Mouse (Mus musculus): Measurements from ENCODE around the gene Znrd1as. TPM values are rescaled to one million over a fixed set of nuclear protein-coding genes. Genes with fewer than 3 reads are reported as not detected.
A peak's percentile ranks its signal among the peaks of the same experiment; 100 is the strongest.

The Znrd1as gene
- total and polyA plus RNA-seq, 3 experiments, result 1.8 to 2.8 TPM; not detected in 1

DNA sequence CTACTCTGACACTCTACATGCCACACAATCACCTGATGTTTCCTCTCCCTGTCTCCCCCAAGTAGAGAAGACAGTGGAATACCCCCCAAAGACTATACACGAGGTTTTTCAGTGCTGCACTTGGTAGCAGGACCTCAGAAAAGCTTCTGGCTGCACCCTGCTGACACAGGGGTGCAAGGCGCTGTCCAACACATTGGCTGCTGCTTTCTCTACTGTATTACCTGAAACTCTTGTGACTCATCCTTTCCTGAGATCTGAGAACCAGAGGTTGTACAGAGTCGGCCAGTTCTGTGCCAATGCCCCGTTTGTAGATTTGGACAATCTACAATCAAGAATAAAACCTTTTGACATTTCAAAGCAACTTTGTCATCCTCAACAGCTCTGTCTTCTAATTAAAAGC, 48.6 kb upstream of the Znrd1as start:
- Histone ChIP-seq H3K27ac (ENCODE audit: control insufficient read depth, low read depth, low read length) (no peak overlapping the region), H3K9ac (ENCODE audit: control insufficient read depth, low read depth, low read length, poor library complexity, severe bottlenecking) (no peak overlapping the region), H3K79me2 (ENCODE audit: control insufficient read depth, insufficient read depth, low read length, poor library complexity) (no peaks in the 10 kb centered on the region), H3K36me3 (ENCODE audit: control insufficient read depth in 1 of 2, insufficient read depth in 2 of 2, low read length in 2 of 2) (no peaks in the 10 kb centered on the region), H3K4me1 (ENCODE audit: control insufficient read depth in 1 of 2, insufficient read depth in 2 of 2, low read length in 2 of 2) (no peaks in the 10 kb centered on the region), H3K4me3 (ENCODE audit: control insufficient read depth in 1 of 2, insufficient read depth in 1 of 2, low read depth in 2 of 2, low read length in 2 of 2) (no peak overlapping the region), H3K9me3 (replicated peaks; ENCODE audit: insufficient read depth, low read length) (no peaks in the 10 kb centered on the region), H3K27me3 (ENCODE audit: control insufficient read depth in 1 of 2, insufficient read depth in 2 of 2, low read length in 2 of 2) (peaks cover 4% of the 10 kb centered on the region in 2 experiments)
- peak; percentile 27 for DNase-seq (ENCODE audit: low read depth, low spot score)
- TF ChIP-seq MYB (IDR thresholded peaks at IDR 0.05; ENCODE audit: low read depth, low read length) (no peak), MAZ (IDR thresholded peaks at IDR 0.05; ENCODE audit: low read depth, low read length) (no peak), ELF1 (IDR thresholded peaks at IDR 0.05; ENCODE audit: low read depth, low read length) (no peak), ZMIZ1 (IDR thresholded peaks at IDR 0.05; ENCODE audit: low read depth, low read length) (no peak), MXI1 (IDR thresholded peaks at IDR 0.05; ENCODE audit: low read depth, low read length) (no peak), TBP (IDR thresholded peaks at IDR 0.05; ENCODE audit: low read depth, low read length) (no peak), POLR2AphosphoS5 (IDR thresholded peaks at IDR 0.05; ENCODE audit: borderline replicate concordance, low read depth, low read length) (no peak), SMC3 (IDR thresholded peaks at IDR 0.05; ENCODE audit: low read depth, low read length) (no peak)

DNA sequence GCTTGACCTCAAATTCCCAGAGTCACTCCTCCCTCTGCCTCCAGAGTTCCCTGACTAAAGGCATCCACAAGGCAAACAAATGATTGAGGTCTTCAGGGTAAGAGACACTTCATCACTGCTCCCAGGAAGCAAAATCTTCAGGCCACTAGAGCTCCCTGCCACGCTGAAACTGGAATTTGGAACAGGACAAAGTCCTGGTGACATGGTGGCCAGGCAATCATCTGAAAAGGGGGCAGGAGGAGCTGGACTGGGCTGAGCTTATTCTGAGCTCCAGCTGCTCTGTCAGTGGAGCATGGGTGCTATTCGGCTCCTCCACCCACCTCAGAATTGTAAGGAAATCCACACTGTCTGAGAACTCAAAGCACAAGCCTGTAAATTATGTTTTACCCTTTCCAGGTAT, 46.4 kb upstream of the Znrd1as start:
- H3K27me3 ChIP-seq (ENCODE audit: control insufficient read depth in 1 of 2, insufficient read depth in 2 of 2, low read length in 2 of 2), result peaks cover 4% of the 10 kb centered on the region in 2 experiments
- H3K27ac ChIP-seq (ENCODE audit: control insufficient read depth, low read depth, low read length), result no peak overlapping the region
- no peak overlapping the region for H3K9ac ChIP-seq (ENCODE audit: control insufficient read depth, low read depth, low read length, poor library complexity, severe bottlenecking)
- DNase-seq (ENCODE audit: low read depth, low spot score), result no peak
- H3K4me1 ChIP-seq (ENCODE audit: control insufficient read depth in 1 of 2, insufficient read depth in 2 of 2, low read length in 2 of 2), result no peaks in the 10 kb centered on the region
- no peaks in the 10 kb centered on the region for H3K36me3 ChIP-seq (ENCODE audit: control insufficient read depth in 1 of 2, insufficient read depth in 2 of 2, low read length in 2 of 2)
- TF ChIP-seq ZC3H11A (IDR thresholded peaks at IDR 0.05; ENCODE audit: low read depth, low read length), result no peak
- TF ChIP-seq USF2 (IDR thresholded peaks at IDR 0.05; ENCODE audit: borderline replicate concordance in 1 of 2, insufficient read depth in 1 of 2, low read depth in 1 of 2, low read length in 2 of 2), result no peak
- TF ChIP-seq KAT2A (conservative IDR thresholded peaks at IDR 0.05; ENCODE audit: low read depth, low read length), result no peak
- TF ChIP-seq TAL1 (IDR thresholded peaks at IDR 0.05; ENCODE audit: low read length), result no peak
- TF ChIP-seq NRF1 (IDR thresholded peaks at IDR 0.05; ENCODE audit: insufficient read depth, low read depth, low read length, poor library complexity, severe bottlenecking), result no peak
- no peak for TF ChIP-seq USF1 (IDR thresholded peaks at IDR 0.05; ENCODE audit: low read depth, low read length)
- TF ChIP-seq MAZ (IDR thresholded peaks at IDR 0.05; ENCODE audit: low read depth, low read length), result no peak
- TF ChIP-seq MEF2A (IDR thresholded peaks at IDR 0.05; ENCODE audit: extremely low read depth, insufficient replicate concordance, low read depth, low read length, poor library complexity, severe bottlenecking), result no peak
- TF ChIP-seq CTCF (IDR thresholded peaks at IDR 0.05 in 2 of 3, conservative IDR thresholded peaks at IDR 0.05 in 1 of 3; ENCODE audit: control insufficient read depth in 1 of 3, insufficient read depth in 1 of 3, low read depth in 2 of 3, low read length in 3 of 3, poor library complexity in 1 of 3, severe bottlenecking in 1 of 3), result no peak
- TF ChIP-seq CHD2 (IDR thresholded peaks at IDR 0.05; ENCODE audit: low read length), result no peak
- TF ChIP-seq RCOR1 (IDR thresholded peaks at IDR 0.05; ENCODE audit: low read depth, low read length), result no peak
- no peak for TF ChIP-seq MXI1 (IDR thresholded peaks at IDR 0.05; ENCODE audit: low read depth, low read length)
- no peak for TF ChIP-seq ZKSCAN1 (IDR thresholded peaks at IDR 0.05; ENCODE audit: low read depth, low read length)
- TF ChIP-seq BHLHE40 (IDR thresholded peaks at IDR 0.05; ENCODE audit: borderline replicate concordance, low read depth, low read length), result no peak
- TF ChIP-seq ELF1 (IDR thresholded peaks at IDR 0.05; ENCODE audit: low read depth, low read length), result no peak
- H3K4me3 ChIP-seq (ENCODE audit: control insufficient read depth in 1 of 2, insufficient read depth in 1 of 2, low read depth in 2 of 2, low read length in 2 of 2), result no peak overlapping the region
- no peaks in the 10 kb centered on the region for H3K9me3 ChIP-seq (replicated peaks; ENCODE audit: insufficient read depth, low read length)
- H3K79me2 ChIP-seq (ENCODE audit: control insufficient read depth, insufficient read depth, low read length, poor library complexity), result no peaks in the 10 kb centered on the region

Measured in MEL (cell line).